Mouse (Mus musculus) myocyte (in vitro differentiated cells): Measurements from ENCODE around the gene Serpina3b.

ENCODE experiments used
- E2F4 ChIP-seq: IDR thresholded peaks from one replicate; pipeline ENCODE4 v1.6.1; 2011; ENCODE audit warnings: mild to moderate bottlenecking, control low read depth, moderate library complexity; ENCODE audit not compliant: insufficient read depth
- MAX ChIP-seq: IDR thresholded peaks from one replicate; pipeline ENCODE4 v1.6.1; 2011; ENCODE audit warnings: low read depth, mild to moderate bottlenecking, control low read depth
- MYOD1 ChIP-seq, 3 experiments: IDR thresholded peaks; one replicate each; pipeline ENCODE4 v1.6.1; 2011; ENCODE audit warnings: control low read depth in 2 of 3, low read depth in 2 of 3, mild to moderate bottlenecking in 2 of 3, moderate library complexity in 1 of 3; ENCODE audit not compliant: insufficient read length in 2 of 3, control insufficient read depth in 1 of 3
- MYOG ChIP-seq, 3 experiments: IDR thresholded peaks; one replicate each; pipeline ENCODE4 v1.6.1; 2011; ENCODE audit warnings: control low read depth in 2 of 3, low read depth in 2 of 3, mild to moderate bottlenecking in 2 of 3; ENCODE audit not compliant: insufficient read length in 2 of 3, control insufficient read depth in 1 of 3, insufficient read depth in 1 of 3
- POLR2A ChIP-seq: IDR thresholded peaks from one replicate; pipeline ENCODE4 v1.6.1; 2011; ENCODE audit warnings: low read depth, mild to moderate bottlenecking, control low read depth, moderate library complexity; ENCODE audit not compliant: insufficient read length
- POLR2AphosphoS2 ChIP-seq: IDR thresholded peaks from one replicate; pipeline ENCODE4 v1.6.1; 2011; ENCODE audit warnings: low read depth, control low read depth; ENCODE audit not compliant: insufficient read length
- REST ChIP-seq: IDR thresholded peaks from one replicate; pipeline ENCODE4 v1.6.1; 2011; ENCODE audit warnings: mild to moderate bottlenecking, control low read depth, moderate library complexity; ENCODE audit not compliant: insufficient read depth, insufficient read length
- SRF ChIP-seq: IDR thresholded peaks from one replicate; pipeline ENCODE4 v1.6.1; 2011; ENCODE audit warnings: low read depth; ENCODE audit not compliant: control insufficient read depth, insufficient read length
- TCF12 ChIP-seq: IDR thresholded peaks from one replicate; pipeline ENCODE4 v1.6.1; 2011; ENCODE audit warnings: mild to moderate bottlenecking, control low read depth; ENCODE audit not compliant: poor library complexity, insufficient read depth, severe bottlenecking
- TCF3 ChIP-seq: IDR thresholded peaks from one replicate; pipeline ENCODE4 v1.6.1; 2011; ENCODE audit warnings: low read depth, control low read depth; ENCODE audit not compliant: insufficient read length
- USF1 ChIP-seq: IDR thresholded peaks from one replicate; pipeline ENCODE4 v1.6.1; 2011; ENCODE audit warnings: low read depth, mild to moderate bottlenecking, control low read depth, moderate library complexity

DNA sequence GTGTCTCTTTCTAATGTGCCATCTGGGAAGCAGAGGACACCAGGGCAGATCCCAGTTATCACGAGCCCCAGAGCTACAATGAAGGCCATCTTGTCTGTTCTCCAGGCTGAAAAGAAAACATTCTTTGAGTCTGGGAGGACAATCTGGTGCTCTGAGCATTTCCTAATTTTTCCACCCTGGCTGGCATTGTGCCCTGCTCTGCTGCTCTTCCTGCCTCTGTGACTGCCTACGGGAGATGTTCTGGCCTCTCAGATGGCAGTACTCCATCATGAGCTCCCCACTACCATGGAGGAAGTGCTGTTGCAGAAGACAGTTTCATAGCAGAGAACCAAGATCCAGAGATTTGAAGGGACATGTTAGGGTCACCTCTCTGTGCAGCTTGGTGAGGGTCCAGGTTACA, 24.2 kb downstream of the Serpina3b start:
- TF ChIP-seq E2F4 (no peak), MAX (no peak), POLR2A (no peak), TCF3 (no peak), USF1 (no peak), TCF12 (no peak), POLR2AphosphoS2 (no peak), MYOD1 (IDR thresholded peaks at IDR 0.05; ENCODE audit: control insufficient read depth in 1 of 3, insufficient read length in 2 of 3, low read depth in 2 of 3) (no peak), REST (no peak), MYOG (IDR thresholded peaks at IDR 0.05; ENCODE audit: control insufficient read depth in 1 of 3, insufficient read depth in 1 of 3, insufficient read length in 2 of 3, low read depth in 2 of 3) (no peak), SRF (no peak)
